Mouse (Mus musculus): ENCODE results near the gene Rpia. TPM values are rescaled to one million over a fixed set of nuclear protein-coding genes. Genes with fewer than 3 reads are reported as not detected.

Rpia gene
- polyA plus RNA-seq, 1 experiment from 2014 or later = 1.4 TPM

DNA sequence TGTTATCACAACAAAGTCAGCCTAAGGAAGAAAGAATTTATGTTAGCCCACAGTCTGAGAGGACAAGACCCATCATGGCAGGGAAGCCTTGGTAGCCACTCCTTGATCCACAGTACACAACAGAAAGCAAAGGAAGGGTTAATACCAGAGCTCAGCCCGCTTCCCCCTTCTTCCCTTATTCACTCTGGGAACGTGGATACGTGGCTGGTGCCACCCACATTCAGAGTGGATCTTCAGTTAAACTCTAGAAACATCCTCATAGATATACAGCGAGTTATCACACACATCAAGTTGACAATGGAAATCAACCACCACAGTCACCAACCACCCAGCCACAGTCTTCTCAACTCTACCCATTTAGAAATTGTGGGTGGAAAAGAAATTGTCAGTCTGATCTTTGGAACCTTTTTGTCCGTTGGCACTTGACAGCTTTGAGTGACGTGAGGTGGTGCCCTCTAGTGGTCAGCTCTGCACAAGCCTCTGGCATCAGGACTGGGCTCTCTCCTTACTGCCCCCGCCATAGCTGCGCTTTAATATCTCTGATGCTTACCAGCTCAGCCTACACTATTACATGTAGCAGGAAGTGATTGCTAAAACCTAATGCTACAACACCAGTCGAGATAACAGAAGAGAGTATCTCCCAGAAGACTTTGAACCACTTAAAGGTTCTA is 5.7 kb upstream of the Rpia start:
- Histone ChIP-seq H3K27ac (peak overlapping the region; percentile 70), H3K9me3 (replicated peaks) (no peaks in the 10 kb centered on the region), H3K9ac (no peak overlapping the region), H3K4me3 (no peak overlapping the region), H3K4me2 (0 out of 2 replicates have a peak overlapping the region, but pooled peaks have one; percentile 3), H3K27me3 (no peaks in the 10 kb centered on the region), H3K36me3 (no peaks in the 10 kb centered on the region), H3K4me1 (replicated peaks) (peaks cover 7% of the 10 kb centered on the region)
- no peak; the same call in 1 of the 2 replicates for ATAC-seq (replicated peaks; ENCODE audit: insufficient number of reproducible peaks, insufficient read depth, low FRiP score, low read depth)
- 16% methylated on average over 9 of the region's 9 CpGs for WGBS

DNA sequence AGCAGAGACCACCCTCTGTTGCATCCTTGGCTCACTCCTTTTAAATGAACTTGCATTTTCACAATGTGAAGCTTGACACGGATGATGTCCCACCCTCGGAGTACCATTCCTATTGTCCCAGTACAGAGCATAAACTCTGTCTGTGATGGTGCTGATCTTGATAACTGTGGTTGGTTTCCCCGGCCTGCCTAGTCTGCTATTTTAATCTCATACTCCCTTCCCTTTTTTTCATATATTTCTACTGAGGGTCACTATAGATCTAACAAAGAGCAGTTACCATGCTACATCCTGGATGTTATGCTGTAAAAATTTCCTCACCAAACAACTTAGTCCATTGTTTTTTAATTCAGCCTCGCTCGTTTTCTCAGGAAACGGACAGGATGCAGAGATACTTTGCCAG is 4.9 kb upstream of the Rpia start:
- ATAC-seq (replicated peaks; ENCODE audit: insufficient number of reproducible peaks, insufficient read depth, low FRiP score, low read depth) = no peak
- Histone ChIP-seq H3K36me3 (no peaks in the 10 kb centered on the region), H3K27me3 (no peaks in the 10 kb centered on the region), H3K9ac (no peak overlapping the region), H3K4me2 (no peak overlapping the region), H3K9me3 (replicated peaks) (no peaks in the 10 kb centered on the region), H3K27ac (peak overlapping the region; percentile 41), H3K4me3 (no peak overlapping the region), H3K4me1 (replicated peaks) (peaks cover 9% of the 10 kb centered on the region)
- 65% methylated on average over 6 of the region's 6 CpGs for WGBS

DNA sequence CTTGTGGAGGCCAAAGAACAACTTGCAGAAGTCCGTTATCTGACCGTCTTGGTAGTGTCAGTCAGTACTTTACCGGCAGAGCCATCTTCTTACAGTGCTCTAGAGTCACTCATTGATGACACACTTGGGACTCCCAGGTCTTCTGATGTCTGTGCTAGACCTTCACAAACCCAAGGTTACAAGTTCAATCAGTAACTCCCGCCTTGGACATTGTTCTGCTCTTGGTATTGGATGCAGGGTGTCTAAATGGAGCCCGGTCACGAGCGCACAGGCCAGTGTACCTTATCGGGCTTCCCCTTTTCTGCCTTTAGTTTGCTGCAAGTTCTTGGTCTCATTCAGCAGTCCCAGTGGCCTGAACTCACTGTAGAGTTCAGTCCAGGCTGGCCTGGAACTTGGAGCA is 612 bp upstream of the Rpia start:
- H3K9ac ChIP-seq = peak overlapping the region; percentile 55
- no peaks in the 10 kb centered on the region for H3K36me3 ChIP-seq
- H3K4me3 ChIP-seq = peak overlapping the region; percentile 73
- peaks cover 24% of the 10 kb centered on the region for H3K4me1 ChIP-seq (replicated peaks)
- no peaks in the 10 kb centered on the region for H3K9me3 ChIP-seq (replicated peaks)
- WGBS = 33% methylated on average over 8 of the region's 8 CpGs
- no peak overlapping the region for H3K27ac ChIP-seq
- peak overlapping the region; percentile 94 for H3K4me2 ChIP-seq
- H3K27me3 ChIP-seq = no peaks in the 10 kb centered on the region
- no peak for ATAC-seq (replicated peaks; ENCODE audit: insufficient number of reproducible peaks, insufficient read depth, low FRiP score, low read depth)

DNA sequence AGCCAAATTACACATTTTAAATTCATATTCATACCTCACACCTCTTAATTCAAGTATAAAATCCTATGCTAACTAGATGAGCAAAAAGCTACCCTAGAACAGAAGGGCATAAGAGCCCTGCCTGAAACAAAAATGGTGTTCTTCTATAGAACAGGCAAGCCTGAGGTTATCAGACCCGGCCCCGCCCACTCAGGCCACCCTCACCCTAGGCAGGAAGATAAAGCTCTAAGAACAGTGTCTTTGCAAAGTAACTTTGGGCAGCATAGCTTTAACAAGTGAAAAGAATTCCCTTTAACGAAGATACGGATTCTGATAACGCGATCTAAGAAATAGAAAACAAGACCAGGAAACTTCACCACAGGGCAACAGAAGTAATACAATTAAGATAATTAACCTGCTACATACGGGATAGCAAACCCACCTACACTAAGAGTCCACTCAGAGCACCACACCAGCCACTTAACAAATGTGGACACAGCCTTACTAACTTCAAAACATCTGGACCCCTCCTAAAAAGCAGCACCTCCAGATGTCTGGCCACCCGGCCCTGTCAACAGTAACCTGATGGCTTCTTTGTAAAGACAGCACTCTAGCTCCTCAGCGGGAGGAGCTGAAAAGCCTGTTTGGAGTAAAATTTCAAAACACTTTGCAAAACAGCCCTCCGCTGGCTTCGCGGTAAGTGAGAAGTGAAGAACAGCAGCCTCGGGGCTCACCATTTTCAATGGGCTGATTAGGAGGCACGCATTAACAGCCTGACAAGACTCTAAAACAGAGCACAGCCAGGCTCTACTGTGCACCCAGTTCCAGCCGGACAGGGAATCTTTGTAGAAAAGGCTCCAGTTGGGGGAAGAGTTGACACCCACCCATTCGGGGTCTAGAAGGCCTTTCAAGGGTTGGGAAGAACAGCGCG is 925 bp downstream of the Rpia start:
- peaks cover 24% of the 10 kb centered on the region for H3K4me1 ChIP-seq (replicated peaks)
- H3K27me3 ChIP-seq = no peaks in the 10 kb centered on the region
- peak overlapping the region; percentile 80 for H3K27ac ChIP-seq
- peak overlapping the region; percentile 65 for H3K9ac ChIP-seq
- no peaks in the 10 kb centered on the region for H3K9me3 ChIP-seq (replicated peaks)
- 4% methylated on average over 18 of the region's 18 CpGs for WGBS
- peak overlapping the region; percentile 94 for H3K4me2 ChIP-seq
- peak overlapping the region; percentile 73 for H3K4me3 ChIP-seq
- ATAC-seq (replicated peaks; ENCODE audit: insufficient number of reproducible peaks, insufficient read depth, low FRiP score, low read depth) = no peak; the same call in 1 of the 2 replicates
- H3K36me3 ChIP-seq = no peaks in the 10 kb centered on the region

DNA sequence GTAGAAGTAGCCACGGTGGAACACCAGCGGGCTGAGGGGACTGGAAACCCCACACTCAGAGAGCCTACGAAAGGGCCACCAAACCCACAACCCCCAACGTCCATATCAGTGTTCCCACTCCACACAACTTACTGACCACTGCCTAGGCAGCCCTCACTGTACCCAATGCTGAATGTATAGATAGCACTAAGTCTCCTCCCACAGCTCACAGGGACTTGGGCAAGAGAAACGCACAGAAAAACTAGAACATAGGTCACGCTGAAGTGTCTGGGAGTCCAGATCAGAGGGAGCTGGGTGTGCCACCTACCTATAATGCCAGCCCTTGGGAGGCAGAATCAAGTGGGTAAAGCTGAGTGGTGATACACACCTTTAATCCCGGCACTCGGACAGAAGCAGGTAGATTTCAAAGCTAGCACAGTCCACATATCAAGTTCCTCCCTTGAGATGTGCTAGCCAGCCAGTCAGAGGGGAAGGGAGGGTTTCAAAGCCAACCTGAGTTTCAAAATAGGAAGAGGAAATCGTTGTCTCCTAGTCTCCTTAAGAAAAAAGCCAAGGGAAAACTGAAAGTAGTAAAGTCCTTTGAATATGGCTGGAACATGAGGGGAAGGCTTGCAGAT is 1.9 kb downstream of the Rpia start:
- Histone ChIP-seq H3K36me3 (no peaks in the 10 kb centered on the region), H3K9ac (no peak overlapping the region)

DNA sequence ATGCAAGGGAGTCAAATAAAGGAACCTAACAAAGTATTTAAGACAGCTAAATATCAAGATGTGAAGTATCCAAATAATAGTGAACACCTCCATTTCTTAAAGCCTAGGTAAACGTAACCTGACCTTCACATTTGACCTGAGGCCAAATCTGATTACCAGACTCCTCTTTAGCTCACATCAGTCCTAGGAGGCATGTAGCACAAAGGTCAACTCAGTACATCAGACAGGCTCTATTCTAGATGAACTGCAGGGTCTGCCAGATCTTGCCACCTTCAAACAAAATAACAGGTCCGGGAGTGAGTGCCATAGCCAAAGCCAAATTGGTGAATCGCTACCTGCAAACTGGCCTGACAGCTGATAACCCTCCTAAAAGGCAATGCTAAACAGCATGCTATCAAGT is 2.9 kb downstream of the Rpia start:
- Histone ChIP-seq H3K27ac (no peak overlapping the region), H3K27me3 (no peaks in the 10 kb centered on the region), H3K4me3 (no peak overlapping the region), H3K4me1 (replicated peaks) (peaks cover 24% of the 10 kb centered on the region), H3K4me2 (no peak overlapping the region), H3K9me3 (replicated peaks) (no peaks in the 10 kb centered on the region), H3K9ac (no peak overlapping the region), H3K36me3 (no peaks in the 10 kb centered on the region)
- WGBS = 92% methylated on average over 3 of the region's 3 CpGs
- no peak for ATAC-seq (replicated peaks; ENCODE audit: insufficient number of reproducible peaks, insufficient read depth, low FRiP score, low read depth)

More for the DNA sequence above, 1.9 kb downstream of the Rpia start:
- no peak for ATAC-seq (replicated peaks; ENCODE audit: insufficient number of reproducible peaks, insufficient read depth, low FRiP score, low read depth)
- Histone ChIP-seq H3K4me1 (replicated peaks) (peaks cover 24% of the 10 kb centered on the region), H3K4me3 (peak overlapping the region; percentile 73), H3K27ac (no peak overlapping the region), H3K4me2 (peak overlapping the region; percentile 94), H3K27me3 (no peaks in the 10 kb centered on the region), H3K9me3 (replicated peaks) (no peaks in the 10 kb centered on the region)
- 66% methylated on average over 9 of the region's 9 CpGs for WGBS

DNA sequence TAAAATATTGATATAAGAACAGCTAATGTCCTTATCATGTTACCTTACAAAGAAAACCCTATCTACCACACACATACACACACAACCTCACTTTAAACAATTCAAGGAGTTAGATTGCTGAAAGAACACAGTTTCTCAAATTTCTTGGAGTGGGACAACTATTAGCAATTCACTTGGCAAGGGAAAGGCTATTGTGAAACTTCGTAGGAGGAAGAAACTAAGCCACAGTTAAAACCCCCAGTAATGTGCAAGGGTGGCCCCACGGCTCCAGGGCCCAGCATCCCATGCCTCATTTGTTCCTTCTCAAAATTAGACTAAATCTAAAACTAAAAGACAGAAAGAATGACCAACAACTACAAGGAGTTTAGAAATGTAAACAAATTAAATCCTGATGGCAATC is 4.5 kb downstream of the Rpia start:
- Histone ChIP-seq H3K4me1 (replicated peaks) (peaks cover 19% of the 10 kb centered on the region), H3K36me3 (no peaks in the 10 kb centered on the region), H3K27ac (no peak overlapping the region), H3K4me3 (no peak overlapping the region), H3K27me3 (no peaks in the 10 kb centered on the region), H3K4me2 (no peak overlapping the region), H3K9ac (no peak overlapping the region), H3K9me3 (replicated peaks) (no peaks in the 10 kb centered on the region)
- ATAC-seq (replicated peaks; ENCODE audit: insufficient number of reproducible peaks, insufficient read depth, low FRiP score, low read depth) = no peak
- whole genome bisulfite sequencing = 66% methylated on average over 2 of the region's 2 CpGs

DNA sequence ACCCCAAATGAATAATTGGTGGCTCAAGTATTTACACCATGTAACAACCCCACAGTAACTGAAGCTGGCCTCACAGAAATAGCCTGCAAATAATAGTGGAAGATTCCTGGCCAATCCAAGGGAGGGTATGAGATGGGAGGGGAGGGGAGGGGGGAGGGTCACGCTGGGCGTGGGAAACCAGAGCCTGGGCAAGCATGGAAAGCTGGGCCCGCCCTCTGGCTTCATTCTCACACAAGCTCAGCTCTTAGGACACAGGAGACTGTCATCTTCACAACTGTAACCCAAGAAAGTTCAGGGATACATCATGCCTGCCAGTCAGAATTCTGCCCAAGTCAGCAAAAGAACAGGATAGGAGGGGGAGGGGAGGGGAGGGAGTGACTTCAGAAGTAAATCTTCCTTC is 6.2 kb downstream of the Rpia start:
- 69% methylated on average over 3 of the region's 3 CpGs for WGBS
- Histone ChIP-seq H3K27me3 (no peaks in the 10 kb centered on the region), H3K27ac (no peak overlapping the region), H3K4me1 (replicated peaks) (peaks cover 14% of the 10 kb centered on the region), H3K4me2 (no peak overlapping the region), H3K9me3 (replicated peaks) (no peaks in the 10 kb centered on the region), H3K9ac (no peak overlapping the region), H3K4me3 (no peak overlapping the region), H3K36me3 (no peaks in the 10 kb centered on the region)
- ATAC-seq (replicated peaks; ENCODE audit: insufficient number of reproducible peaks, insufficient read depth, low FRiP score, low read depth) = no peak

DNA sequence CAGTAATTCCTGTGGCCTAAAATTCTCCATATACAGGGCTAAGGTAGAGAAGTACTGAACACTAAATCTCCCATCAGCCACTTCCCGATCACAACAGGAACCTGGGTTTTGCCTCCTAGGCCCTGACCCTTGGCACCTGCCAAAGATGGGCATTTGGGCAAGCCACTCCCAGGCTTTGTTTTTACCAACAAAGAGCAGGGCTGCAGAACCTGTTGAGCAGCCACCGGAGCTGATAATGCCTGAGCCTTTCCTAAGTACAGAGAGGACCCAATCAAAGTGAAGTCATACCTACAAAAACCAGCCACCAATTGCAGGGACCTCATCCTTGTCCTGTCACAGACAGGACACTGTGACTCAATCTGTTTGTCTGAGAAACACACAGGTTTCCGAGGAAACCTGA is 7.2 kb downstream of the Rpia start:
- no peak for ATAC-seq (replicated peaks; ENCODE audit: insufficient number of reproducible peaks, insufficient read depth, low FRiP score, low read depth)
- H3K27me3 ChIP-seq = no peaks in the 10 kb centered on the region
- peaks cover 3% of the 10 kb centered on the region for H3K4me1 ChIP-seq (replicated peaks)

DNA sequence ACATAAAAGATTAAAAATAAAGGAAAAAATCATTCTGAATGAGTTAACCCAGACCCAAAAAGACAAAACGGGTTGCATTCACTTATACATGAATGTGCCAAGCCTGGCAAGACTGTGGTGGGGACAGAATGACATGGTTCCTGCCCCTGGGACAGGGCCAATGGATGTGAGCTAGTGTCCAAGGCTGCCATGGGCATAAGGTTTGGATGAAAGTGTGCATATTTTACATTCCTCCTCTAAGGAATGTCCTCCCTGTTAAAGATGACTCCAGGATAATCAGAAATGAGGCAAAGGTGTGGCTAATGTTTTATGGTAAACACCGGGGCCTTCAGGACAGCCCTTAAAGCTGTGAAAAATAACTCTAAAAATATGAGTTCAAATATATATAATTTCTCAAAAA is 10.7 kb downstream of the Rpia start:
- 0 out of 2 replicates have a peak, but pooled peaks cover 5% of the 10 kb centered on the region for H3K4me1 ChIP-seq (replicated peaks)
- H3K4me3 ChIP-seq = no peak overlapping the region
- H3K36me3 ChIP-seq = no peaks in the 10 kb centered on the region
- no peak overlapping the region for H3K9ac ChIP-seq
- H3K9me3 ChIP-seq (replicated peaks) = no peaks in the 10 kb centered on the region
- H3K27me3 ChIP-seq = no peaks in the 10 kb centered on the region
- 80% methylated on average over 2 of the region's 2 CpGs for WGBS
- H3K4me2 ChIP-seq = no peak overlapping the region
- no peak overlapping the region for H3K27ac ChIP-seq
- ATAC-seq (replicated peaks; ENCODE audit: insufficient number of reproducible peaks, insufficient read depth, low FRiP score, low read depth) = no peak

More for the DNA sequence above, 7.2 kb downstream of the Rpia start:
- H3K9me3 ChIP-seq (replicated peaks) = no peaks in the 10 kb centered on the region
- no peak overlapping the region for H3K27ac ChIP-seq
- 80% methylated on average over 3 of the region's 3 CpGs for WGBS
- H3K4me2 ChIP-seq = no peak overlapping the region
- H3K9ac ChIP-seq = no peak overlapping the region
- H3K36me3 ChIP-seq = no peaks in the 10 kb centered on the region
- H3K4me3 ChIP-seq = no peak overlapping the region

DNA sequence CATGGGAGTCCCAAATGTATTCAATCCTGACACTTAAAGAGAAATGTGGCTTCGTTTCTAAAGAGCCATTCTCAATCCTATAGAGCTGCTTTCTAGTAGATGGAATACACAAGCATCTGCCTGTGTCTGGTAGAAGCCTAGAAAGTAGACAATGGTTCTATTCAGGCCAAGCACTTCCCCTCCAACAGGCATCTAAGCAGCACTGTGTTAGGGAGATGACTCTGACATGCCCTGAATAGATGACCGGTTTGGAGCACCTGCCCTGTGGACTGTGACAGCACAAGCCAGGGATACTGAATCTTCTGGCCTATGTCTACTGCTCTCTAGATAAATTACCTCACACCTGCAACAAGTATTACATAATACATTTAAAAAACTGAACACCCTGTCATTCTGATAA is 17.7 kb downstream of the Rpia start:
- Histone ChIP-seq H3K27me3 (no peaks in the 10 kb centered on the region), H3K27ac (no peak overlapping the region), H3K4me3 (no peak overlapping the region), H3K9me3 (replicated peaks) (no peaks in the 10 kb centered on the region), H3K4me2 (no peak overlapping the region), H3K36me3 (peaks cover 14% of the 10 kb centered on the region; the same call in 1 of the 2 replicates), H3K4me1 (replicated peaks) (0 out of 2 replicates have a peak, but pooled peaks cover 4% of the 10 kb centered on the region), H3K9ac (no peak overlapping the region)
- no peak for ATAC-seq (replicated peaks; ENCODE audit: insufficient number of reproducible peaks, insufficient read depth, low FRiP score, low read depth)
- WGBS = 55% methylated on average over 2 of the region's 2 CpGs

Measured in heart, embryonic 15.5 days (tissue).